Mouse (Mus musculus): ENCODE measurements at regions not wholly inside any gene's neighbourhood (a gene's known extent, or its start where the extent isn't known, plus 50 kb on each side); places are given as distances from the start of the nearest gene placed in this dataset.
A peak's percentile ranks its signal among the peaks of the same experiment; 100 is the strongest.

DNA sequence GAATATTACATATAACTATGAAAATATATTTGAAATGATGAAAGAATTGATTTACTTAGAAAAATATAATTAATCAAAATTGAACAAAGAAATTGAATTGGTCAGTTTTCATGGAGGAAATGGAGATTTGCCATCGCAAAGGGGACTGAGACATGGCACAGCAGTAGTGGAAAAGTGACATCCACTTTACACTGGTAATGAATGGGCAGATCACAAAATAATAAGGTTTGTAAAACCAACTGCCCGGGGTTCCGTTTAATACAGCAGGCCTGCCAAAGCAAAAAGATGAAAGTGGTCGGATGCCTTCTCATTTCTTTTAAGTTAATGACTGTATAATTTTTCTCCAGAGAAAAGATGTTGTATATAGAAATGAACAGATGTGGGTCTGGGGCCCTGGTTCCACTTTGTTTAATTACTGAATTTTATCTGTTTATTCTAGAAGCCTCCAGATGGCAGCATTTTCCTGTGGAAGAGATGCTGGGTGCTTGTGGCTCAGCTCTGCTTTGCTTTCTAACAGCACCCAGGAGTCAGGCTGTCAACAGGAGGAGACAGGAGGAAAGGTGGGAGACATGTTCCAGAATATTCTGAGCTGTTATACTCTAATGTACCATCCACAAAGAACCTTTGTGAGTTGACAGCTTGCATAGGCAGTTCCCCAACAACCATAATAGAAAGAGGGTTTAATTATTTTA, 75.6 kb upstream of the Fbxl17 start:
- peak; percentile 18 for DNase-seq (ENCODE audit: low spot score)

DNA sequence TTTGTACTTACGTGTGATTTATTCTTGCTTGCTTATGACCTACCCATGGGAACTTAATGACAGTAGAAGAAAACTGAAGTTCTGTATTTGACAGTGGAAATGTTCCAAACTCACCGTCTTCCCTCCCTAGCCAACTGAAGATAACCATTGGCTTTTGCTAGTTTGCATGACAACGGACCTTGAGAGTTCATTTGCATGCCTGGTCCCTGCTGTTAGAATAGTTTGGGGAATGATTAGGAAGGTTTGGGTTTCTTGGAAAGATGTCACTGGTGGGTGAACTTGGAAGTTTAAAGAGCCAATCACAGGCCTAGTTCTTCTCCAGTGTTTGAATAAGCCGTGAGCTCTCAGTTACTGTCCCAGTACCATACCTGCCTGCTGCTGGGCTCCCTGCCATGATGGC, 83.1 kb upstream of the Fbxl17 start:
- no peak for DNase-seq (ENCODE audit: low spot score)

DNA sequence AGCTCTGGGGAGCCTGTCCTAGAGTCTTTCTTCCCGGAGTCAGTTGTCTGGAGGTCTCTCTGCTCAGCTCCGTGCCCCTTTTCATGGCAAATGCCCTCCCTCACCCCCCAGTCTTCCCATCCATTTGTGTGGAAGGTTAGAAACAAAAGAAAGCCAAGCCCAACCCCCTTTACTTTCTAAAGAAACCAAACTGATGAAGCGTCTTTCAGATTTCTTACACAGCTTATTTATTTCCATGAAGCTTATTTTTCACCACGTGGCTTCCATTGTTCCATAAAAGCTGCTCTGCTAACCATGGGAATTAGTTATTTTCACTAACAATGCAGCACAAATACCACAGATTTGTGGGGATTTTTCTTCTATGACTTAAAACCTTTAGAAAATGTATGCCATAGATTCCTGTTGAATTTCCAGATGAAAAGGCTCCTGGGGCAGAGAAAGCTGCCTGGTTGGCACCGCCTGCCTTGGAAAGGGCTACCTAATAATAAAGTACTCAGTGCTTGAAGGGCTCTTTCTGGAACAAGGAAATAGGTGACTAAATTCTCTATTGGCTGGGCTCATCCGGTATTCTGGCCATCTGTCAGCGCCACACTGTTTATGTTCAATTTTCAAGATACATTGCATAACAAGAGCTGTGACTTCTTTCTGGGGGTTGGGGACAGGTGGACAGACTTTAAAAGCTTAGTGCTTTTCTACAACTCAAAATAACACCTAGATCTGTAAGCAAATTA, 107.4 kb upstream of the Fbxl17 start:
- DNase-seq (ENCODE audit: low spot score) = no peak

DNA sequence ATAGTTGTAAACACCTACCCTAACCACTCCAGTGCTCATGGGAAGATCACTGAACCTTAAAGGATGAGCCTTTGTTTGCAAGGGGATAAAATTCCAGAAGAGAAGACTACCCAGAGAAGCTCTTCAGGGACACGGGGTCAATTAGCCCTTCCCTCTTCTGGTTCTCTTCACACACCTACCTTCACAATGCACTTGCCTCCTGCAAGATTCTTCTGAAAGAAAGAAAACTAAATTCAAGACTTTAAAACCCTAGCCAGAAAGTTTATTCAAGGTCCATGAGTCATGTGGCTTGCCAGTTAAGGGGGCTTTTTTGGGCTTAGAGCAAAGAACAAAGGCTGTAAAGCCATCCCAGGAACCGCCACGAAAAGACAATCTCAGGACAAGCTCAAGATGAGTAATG, 122.9 kb upstream of the Fbxl17 start:
- DNase-seq (ENCODE audit: low spot score) = no peak

DNA sequence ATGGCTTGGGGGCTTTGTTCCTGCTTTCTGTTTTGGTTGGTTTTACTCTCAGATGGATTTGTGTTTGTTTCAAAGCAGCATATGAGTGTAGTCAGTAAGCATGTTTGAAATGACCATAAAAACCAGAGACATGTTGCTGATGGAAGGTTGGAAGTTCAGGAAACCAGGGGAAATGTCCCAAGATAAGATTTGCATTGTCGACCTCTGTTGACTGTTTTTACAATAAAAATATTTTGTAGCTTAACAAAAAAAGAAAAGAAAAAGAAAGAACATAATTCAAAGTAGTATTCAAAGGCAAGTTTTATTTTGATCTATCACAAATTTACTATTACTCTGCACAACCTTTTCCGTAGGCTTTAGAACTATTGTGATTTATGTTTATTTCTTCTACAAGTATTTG, 137.8 kb upstream of the Fbxl17 start:
- DNase-seq (ENCODE audit: low spot score) = no peak

DNA sequence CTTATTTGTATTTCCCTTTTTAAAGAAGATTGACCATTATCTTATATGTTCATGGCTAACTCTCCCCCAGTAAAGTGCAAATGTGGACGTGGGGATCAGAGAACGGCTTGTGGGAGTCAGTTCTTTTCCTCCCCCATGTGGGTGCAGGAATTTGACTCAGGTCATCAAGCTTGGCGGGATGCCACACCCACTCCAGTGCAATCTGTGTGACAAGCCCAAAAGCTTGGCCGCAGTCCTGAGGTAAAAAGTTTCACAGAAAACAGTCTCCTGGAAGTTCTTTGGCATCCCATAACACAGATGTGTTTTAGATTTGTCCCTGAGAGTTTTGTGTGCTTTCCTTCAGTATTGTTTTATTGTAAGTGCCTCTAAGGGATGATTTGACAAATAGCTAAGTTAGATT, 144.6 kb upstream of the Fbxl17 start:
- no peak for DNase-seq (ENCODE audit: low spot score)

DNA sequence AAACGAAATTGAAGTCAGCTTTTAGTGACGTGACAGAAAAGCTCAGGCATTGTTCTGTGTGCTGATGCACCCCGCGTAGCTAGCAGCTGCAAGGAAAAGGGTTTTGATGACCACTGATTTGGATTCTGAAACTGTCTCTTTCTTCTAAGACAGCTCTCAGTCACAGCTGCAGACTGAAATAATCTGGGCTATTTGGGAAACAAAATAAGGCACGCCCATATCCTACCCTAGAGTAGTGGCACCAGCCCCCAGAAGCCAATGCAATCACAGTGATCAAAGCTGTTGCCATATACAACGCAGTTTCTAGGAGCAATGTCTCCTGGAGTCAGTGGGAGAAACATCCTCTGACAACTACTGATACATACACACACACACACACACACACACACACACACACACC, 157.9 kb upstream of the Fbxl17 start:
- no peak for DNase-seq (ENCODE audit: low spot score)

DNA sequence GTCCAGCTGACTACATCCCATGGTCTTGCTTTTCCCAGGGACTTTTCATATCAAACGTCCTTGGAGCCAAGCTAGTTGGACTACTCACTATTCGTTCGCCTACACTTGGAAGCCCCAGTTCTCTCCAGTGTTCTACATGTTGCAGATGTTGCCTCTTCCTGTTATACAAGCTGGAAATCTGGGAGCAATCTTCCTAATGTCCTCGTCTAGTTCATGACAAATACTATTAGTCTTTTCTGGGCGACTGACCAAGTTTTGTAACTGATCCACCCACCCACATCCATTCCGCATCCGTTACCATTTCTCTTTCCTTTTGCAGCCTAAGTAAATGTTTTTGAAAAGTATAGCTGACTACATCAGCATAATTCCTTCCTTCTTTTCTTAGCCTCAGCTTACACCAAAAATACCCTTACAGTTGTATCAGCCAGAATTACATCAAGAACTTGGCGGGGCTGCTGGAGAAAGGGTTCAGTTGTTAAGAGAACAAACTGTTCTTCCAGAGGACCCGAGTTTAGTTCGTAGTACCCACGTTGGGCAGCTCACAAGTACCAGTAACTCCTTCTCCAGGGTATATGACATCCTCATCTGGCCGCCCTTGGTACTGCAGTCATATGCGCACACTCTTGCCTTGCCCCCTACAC, 161.1 kb upstream of the Fbxl17 start:
- peak; percentile 43 for DNase-seq (ENCODE audit: low spot score)

DNA sequence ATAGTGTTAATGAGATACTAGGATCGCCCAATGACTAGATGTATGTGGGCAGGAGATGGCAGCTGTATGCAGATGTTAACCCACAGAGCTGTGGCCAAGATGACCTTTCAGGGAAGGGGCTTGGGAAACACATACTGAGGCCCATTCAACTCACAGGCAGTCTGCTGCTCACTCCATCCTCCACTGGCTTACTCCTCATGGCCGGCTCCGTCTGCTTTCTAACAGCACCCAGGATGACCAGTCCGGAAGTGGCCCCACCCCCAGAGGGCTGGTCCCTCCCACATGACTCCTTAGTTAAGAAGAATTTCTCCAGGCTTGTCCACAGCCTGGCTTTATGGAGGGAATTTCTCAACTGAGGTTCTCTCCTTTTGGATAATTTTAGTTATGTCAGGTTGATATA, 161.8 kb upstream of the Fbxl17 start:
- no peak for DNase-seq (ENCODE audit: low spot score)

DNA sequence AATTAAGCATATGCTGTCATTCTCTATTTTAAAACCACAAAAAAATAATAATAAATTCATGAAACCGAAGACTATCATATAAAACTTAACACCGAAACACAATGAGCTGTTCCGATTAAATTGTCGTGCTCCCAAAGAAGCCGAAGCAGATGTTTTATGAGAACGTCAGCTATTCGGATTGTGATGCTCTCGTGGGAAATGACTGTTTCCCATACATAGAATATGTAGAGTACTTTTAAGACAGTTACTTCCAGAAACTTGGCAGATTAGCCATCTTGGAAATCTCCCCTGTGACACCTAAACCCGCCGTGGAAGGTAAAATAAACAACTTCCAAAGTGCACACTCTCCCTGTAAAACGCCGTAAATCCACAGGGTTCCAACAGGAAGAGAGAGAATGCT, 162.4 kb upstream of the Fbxl17 start:
- no peak for DNase-seq (ENCODE audit: low spot score)

DNA sequence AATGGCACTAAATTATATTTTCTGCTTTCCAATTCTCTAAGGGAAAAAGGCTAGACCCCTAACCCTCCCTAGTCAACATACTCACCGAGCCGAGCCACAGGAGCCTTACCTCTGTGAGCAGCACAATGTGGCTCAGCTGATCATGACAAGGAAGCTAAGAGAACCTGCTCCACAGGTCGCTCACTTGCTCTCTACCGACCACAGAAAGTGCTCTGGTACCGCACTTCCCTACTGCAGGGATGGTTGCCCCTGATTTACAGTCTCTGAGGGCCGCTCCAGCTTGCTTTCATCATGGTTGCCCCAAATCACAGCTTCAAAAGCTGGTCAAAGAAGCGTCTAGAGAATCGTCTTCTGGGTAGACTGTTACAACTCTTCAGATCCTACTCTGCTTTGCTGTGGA, 177.0 kb upstream of the Fbxl17 start:
- DNase-seq (ENCODE audit: low spot score) = no peak

DNA sequence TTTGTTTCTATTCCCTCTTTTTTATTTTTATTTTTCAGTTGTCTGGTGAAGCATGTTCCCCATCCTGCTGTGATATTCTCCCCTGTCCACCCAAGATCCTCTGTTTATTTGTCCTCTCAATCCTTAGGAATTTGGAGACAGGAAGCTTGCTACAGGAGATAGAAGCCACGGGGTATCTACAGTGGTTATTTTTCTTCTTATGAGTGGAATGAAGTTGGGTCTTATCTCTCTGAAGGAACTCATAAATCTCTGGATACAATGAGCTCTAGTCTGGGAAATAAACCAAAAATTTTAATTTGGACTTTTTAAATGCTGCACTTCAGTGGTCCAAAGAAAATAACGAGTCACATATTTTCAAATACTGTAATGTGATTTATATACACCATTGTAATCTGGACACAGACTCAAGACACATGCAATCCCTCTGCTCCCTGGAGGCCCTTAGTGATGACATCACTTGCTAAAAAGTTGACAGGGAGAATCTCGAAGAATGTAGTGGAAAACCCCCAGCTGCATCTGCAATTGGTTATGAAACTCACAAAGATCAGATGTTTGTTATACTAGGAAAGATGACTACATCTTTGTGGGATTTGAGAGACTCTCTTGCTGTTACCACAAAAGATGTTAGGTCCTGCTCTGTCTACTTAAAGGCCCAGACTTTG, 178.3 kb upstream of the Fbxl17 start:
- no peak for DNase-seq (ENCODE audit: low spot score)

DNA sequence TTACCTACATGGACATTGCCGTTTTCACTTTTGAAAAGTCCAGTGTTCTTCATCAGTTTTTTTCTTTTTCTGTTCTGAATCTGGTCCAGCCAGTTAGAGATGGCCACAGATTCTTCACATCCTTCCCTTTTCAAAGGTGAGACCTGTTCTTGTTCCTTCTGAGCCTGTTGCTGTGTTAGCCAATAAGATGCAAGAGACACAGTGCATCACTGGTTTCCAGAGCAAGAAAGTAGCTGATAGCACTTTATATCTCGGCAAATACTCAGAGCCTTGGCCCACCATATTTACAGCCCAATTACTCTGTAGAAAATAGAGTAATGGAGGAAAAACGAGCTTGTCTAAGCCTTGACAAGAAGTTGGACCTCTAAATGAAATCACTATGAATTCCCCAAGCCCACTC, 180.7 kb upstream of the Fbxl17 start:
- DNase-seq (ENCODE audit: low spot score) = no peak

DNA sequence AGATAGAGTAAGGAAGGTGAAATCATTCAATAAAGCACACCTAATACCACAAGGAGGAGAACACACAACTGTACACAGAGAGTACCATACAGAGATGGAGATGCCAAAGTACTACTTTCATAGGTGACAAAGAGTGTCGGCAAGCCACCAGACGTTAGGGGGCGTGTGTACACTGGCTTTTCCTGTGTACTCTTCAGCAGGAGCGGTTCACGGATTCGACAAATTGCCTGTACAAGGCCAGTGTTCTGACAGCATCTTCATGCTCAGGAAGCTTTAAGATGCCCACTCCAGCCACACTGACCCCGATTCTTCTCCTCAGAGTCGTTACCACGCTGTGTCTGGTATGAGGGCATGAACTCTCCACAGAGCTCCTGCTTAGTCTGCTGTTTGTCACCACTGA, 179.5 kb upstream of the Fer start:
- no peak for DNase-seq (ENCODE audit: low spot score)

DNA sequence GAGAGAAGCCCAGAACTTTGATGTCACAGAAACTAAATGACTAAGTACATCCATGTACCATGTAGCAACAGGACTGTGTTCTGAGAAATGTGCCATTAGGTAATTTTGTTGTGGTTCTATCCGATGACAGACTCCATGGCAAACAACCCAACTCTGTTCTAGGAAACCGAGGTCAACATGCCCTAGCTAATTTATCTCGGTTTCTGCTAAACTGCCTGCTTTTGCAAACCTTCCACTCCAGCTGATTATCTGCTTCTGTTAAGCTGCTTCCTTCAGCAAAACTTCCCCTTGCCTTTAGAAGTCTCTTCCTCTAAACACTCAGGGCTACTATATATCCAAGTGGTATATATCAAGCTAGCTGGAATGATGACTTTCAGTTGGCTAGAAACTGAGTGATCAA, 178.8 kb upstream of the Fer start:
- DNase-seq (ENCODE audit: low spot score) = no peak

DNA sequence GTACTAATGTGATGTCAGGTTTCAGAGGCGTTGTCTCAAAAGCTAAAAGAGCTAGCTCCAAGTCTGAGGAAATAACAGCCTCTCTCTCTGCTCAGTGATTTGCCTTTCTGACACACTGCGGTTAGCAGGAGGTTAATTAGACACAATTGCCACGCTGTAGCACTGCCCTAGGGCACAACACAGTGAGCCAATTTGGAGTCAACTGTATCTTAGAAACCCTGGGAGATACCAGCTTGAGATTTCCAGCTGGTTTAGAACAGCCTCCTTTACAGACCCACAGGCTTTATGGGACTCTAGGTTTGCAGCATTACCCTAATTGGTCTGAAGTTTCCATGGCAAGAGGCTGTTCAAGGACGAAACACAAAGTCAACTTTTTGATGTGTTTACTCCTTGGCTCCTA, 176.9 kb upstream of the Fer start:
- no peak for DNase-seq (ENCODE audit: low spot score)

DNA sequence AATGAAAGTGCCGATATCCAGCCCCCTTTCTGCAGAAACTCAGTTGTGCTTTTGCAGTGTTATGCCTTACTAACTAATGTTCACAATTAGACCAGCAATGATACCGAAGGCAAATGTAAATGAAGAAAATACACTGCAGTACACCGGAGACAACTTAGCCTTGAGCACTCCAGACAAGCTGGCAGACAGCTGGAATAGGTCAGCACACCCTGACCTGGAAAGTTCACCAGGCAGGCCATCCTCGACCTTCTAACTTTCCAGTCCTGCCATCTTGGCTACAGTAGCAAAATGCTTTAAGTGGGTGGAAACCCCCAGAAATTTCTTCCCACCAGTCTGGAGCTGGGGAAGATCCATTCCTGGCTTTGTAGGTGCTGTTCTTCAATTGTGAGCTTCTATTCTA, 176.5 kb upstream of the Fer start:
- DNase-seq (ENCODE audit: low spot score) = no peak

DNA sequence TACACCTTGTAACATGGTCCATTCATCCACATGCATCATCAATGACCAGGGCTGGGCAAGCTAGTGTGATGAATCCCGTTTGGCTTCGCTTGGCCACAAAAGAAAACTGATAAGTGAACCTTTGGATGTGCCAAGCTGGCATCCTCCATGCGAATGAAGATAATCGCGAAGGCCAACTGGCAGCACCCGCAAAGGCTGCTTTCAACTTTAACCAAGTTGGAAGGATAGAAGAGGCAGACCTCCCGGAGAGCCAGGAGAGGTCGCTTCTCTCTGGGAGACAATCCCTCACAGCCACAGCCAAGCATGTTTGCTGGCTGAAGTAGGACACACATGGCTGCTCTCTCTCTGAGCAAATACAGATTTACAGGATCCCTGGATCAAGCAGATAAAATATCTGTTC, 173.6 kb upstream of the Fer start:
- DNase-seq (ENCODE audit: low spot score) = no peak

DNA sequence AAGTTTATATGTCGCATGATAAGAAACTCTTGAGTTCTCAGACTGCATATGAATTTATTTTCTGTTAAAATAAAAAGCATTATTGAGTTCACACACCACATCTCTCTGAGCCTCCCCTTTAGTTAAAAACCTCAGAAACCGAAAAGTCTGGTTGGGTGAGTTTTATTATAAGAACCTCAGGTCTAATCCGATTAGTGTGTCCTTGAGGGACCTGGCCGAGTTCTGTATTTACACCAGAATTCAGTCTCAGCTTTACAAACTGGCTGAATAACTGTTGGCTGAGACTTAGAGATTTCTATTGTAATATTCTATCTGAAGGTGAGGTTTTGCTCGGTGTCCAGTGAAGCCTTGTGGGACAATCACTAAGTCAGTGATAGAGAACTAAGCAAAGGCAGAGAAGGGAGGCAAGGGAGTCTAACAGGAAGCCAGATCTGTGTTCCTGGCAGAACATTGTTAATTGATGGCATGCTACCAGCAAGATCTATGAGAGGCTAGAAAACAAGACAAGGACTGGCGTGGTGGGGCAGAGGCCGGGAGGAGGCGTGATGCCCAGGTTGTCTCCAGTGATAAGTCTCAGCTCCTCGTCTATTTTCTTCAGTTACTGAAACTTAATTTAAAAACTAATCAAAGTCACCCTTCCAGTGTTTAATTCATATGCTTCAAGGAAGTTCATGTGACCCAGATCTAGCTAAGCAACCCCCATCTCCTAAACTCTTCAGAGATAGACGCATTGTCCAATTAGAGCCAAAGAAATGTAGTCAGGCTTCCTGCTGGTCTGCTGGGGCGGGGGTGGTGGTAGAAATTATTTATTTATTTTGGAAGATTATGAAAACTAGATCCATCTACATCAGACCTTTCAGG, 171.8 kb upstream of the Fer start:
- DNase-seq (ENCODE audit: low spot score) = no peak

DNA sequence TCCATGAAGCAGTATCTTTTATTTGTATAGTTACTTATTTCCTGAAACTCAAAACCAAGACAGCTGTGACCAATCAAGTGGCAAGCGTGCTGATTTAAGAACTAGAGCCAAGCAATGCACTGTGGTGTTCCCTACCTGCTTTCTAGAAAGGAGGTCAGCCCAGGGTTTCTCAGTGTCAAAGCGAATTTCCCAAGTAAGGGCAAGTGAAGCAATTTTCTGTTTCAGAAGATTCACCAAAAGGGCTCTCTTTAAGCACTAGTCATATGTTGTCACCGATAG, 171.2 kb upstream of the Fer start:
- DNase-seq (ENCODE audit: low spot score) = no peak

DNA sequence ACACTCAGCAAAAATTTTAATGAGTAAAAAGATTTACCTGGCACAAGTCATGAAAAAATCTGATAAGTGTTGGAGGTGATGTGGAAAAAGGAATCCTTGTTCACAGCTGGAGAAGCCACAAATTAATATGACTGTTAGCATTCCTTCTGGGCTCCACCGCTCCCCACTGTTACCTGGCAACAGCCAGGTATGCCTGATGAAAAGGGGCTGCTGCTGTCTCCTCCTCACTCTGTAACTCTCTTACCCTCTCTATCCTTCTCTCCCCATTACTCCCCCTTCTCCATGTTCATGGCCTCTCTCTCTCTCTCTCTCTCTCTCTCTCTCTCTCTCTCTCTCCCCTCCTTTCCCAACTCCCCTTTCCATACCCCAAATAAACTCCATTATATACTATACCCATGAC, 169.6 kb upstream of the Fer start:
- no peak for DNase-seq (ENCODE audit: low spot score)

DNA sequence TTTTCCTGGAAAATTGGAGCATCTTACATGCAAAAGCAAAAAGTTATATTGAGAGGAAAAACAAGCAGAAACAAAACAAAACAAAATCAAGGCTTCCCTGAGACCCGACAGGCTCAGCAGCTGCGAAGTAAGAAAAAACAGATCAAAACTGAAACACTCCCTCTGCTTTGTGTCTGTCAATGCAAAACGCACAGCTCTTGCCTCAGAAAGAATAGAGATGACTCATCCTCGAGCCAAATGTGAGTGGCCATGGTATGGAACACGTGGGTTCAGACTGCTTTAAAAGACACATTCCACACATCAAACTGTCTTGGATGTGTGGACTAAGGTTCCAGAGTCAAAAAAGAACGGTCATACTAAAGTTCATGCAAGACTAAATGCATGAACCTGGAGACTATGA, 163.3 kb upstream of the Fer start:
- DNase-seq (ENCODE audit: low spot score) = no peak
